Mouse (Mus musculus) heart, adult 2 months (tissue): ENCODE results near the gene Ppp3ca.

Source experiments
- CTCF ChIP-seq: fragments of 200-600 bp; IDR thresholded peaks from 2 replicates; pipeline ENCODE4 v1.8.1; 2022; ENCODE audit warnings: antibody characterized with exemption, mild to moderate bottlenecking, moderate library complexity
- EP300 ChIP-seq: fragments of 200-500 bp; IDR thresholded peaks from 2 replicates; pipeline ENCODE4 v1.6.1; 2011; ENCODE audit warnings: low read depth, low read length, control low read depth; ENCODE audit not compliant: insufficient read depth

GRCm38 (mm10) chr3:136814916-136815315 lies 145.0 kb downstream of the Ppp3ca start:
- no peak for TF ChIP-seq CTCF
- no peak for TF ChIP-seq EP300
